8 mouse cellular contexts compared by ENCODE assay signal in the genomic region with DNA sequence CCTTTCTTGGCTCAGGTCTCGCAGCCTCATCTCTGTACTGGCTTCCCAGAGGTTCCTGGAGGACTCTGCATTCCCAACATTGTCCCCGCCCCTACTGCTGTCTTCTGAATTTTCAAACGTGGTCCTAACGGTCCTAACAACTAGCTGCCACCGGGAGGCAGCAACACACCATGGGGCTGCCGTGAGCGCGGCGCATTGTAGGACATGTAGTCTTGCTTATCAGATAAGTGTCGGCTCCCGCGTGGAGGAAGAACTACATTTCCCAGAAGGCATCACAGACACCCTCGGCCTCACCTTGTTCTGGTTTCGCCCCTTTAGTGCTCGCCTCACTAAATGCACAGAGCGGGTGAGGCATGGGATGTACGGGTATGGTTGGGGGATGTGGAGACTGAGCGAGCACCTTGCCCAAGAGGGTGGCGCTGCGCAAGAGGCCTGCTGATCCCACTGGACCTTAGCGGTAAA. TPM values are rescaled to one million over a fixed set of nuclear protein-coding genes. Genes with fewer than 3 reads are reported as not detected.
DNase-seq lines count a peak whose midpoint lies in the region; ATAC-seq and TF ChIP-seq lines count a peak whose summit lies in the region.

No protein-coding gene starts in this region.

- peak overlapping the region; percentile 88 for H3K27ac ChIP-seq in forebrain, embryonic 16.5 days (ENCODE audit: low read length)
- H3K27ac ChIP-seq in layer of hippocampus, adult 2 months: peak overlapping the region; percentile 96
- no peak overlapping the region for H3K27ac ChIP-seq in lung, embryonic 14.5 days (ENCODE audit: low read depth)
- H3K27ac ChIP-seq in olfactory bulb, adult 2 months (ENCODE audit: insufficient read depth, low read depth, low read length): peak overlapping the region; percentile 79
- no peak overlapping the region for H3K27ac ChIP-seq in thymus, adult 2 months (ENCODE audit: control insufficient read depth, insufficient read depth, low read length)

- peak overlapping the region; percentile 69 for H3K4me2 ChIP-seq in forebrain, embryonic 16.5 days (ENCODE audit: low read length)
- H3K4me2 ChIP-seq in lung, embryonic 14.5 days: peak overlapping the region; percentile 67

- peak; percentile 71 for DNase-seq in G1E (ENCODE audit: low spot score)
- DNase-seq in cerebellum, adult 18-20 months: peak; percentile 94 to 98
- peak; percentile 83 to 84 for DNase-seq in heart, postnatal 36 days
- DNase-seq in layer of hippocampus, adult 2 months (ENCODE audit: low spot score in 2 of 2): peak; percentile 93 to 97
- DNase-seq in lung, embryonic 14.5 days: peak; percentile 98
- DNase-seq in thymus, adult 2 months: peak; percentile 89

- peaks cover 9% of the 10 kb centered on the region for H3K4me1 ChIP-seq in G1E (ENCODE audit: insufficient read depth, low read depth, low read length)
- H3K4me1 ChIP-seq in forebrain, embryonic 16.5 days (replicated peaks; ENCODE audit: control insufficient read depth, insufficient read depth, low read length): peaks cover 4% of the 10 kb centered on the region; the same call in 1 of the 2 replicates
- no peaks in the 10 kb centered on the region for H3K4me1 ChIP-seq in lung, embryonic 14.5 days (ENCODE audit: insufficient read depth)
- H3K4me1 ChIP-seq in olfactory bulb, adult 2 months (ENCODE audit: control insufficient read depth, insufficient read depth, low read length): peaks cover 5% of the 10 kb centered on the region; the same call in 1 of the 2 replicates
- peaks cover 2% of the 10 kb centered on the region; the same call in 1 of the 2 replicates for H3K4me1 ChIP-seq in thymus, adult 2 months (replicated peaks; ENCODE audit: control insufficient read depth, insufficient read depth, low read length)

- TF ChIP-seq CTCF in G1E (IDR thresholded peaks at IDR 0.05; ENCODE audit: low read depth, low read length): peak; percentile 37
- TF ChIP-seq CTCF in layer of hippocampus, adult 2 months (conservative IDR thresholded peaks at IDR 0.05): peak; percentile 96
- peak; percentile 95 for TF ChIP-seq CTCF in lung, embryonic 14.5 days (IDR thresholded peaks at IDR 0.05; ENCODE audit: low read depth)
- TF ChIP-seq CTCF in olfactory bulb, adult 2 months (IDR thresholded peaks at IDR 0.05; ENCODE audit: insufficient read depth, low read depth, low read length): peak; percentile 85
- peak; percentile 96 for TF ChIP-seq CTCF in thymus, adult 2 months (IDR thresholded peaks at IDR 0.05; ENCODE audit: borderline replicate concordance, control insufficient read depth, extremely low read depth, insufficient read depth, low read length, poor library complexity)

- under 1% methylated on average over 21 of the region's 21 CpGs for whole genome bisulfite sequencing in forebrain, embryonic 16.5 days
- under 1% methylated on average over 21 of the region's 21 CpGs for WGBS in lung, embryonic 14.5 days
- under 1% methylated on average over 21 of the region's 21 CpGs for WGBS in olfactory bulb, adult 2 months
- WGBS in thymus, adult 2 months: 1% methylated on average over 21 of the region's 21 CpGs

- no peaks in the 10 kb centered on the region for H3K36me3 ChIP-seq in G1E (replicated peaks)
- H3K36me3 ChIP-seq in forebrain, embryonic 16.5 days (ENCODE audit: control insufficient read depth, insufficient read depth): no peaks in the 10 kb centered on the region
- no peaks in the 10 kb centered on the region for H3K36me3 ChIP-seq in lung, embryonic 14.5 days (ENCODE audit: insufficient read depth)
- no peaks in the 10 kb centered on the region for H3K36me3 ChIP-seq in thymus, adult 2 months (ENCODE audit: control insufficient read depth, insufficient read depth, low read length)

- no peaks in the 10 kb centered on the region for H3K9me3 ChIP-seq in G1E (replicated peaks)
- H3K9me3 ChIP-seq in forebrain, embryonic 16.5 days (ENCODE audit: control insufficient read depth, low read length): no peaks in the 10 kb centered on the region
- no peaks in the 10 kb centered on the region for H3K9me3 ChIP-seq in lung, embryonic 14.5 days (ENCODE audit: low read depth, low read length)

- peak overlapping the region; percentile 80 for H3K9ac ChIP-seq in forebrain, embryonic 16.5 days (replicated peaks; ENCODE audit: low read depth, low read length)
- H3K9ac ChIP-seq in lung, embryonic 14.5 days: peak overlapping the region; percentile 44

- peak; percentile 99 for ATAC-seq in G1E (ENCODE audit: extremely low read depth, insufficient number of reproducible peaks, low FRiP score, poor library complexity, severe bottlenecking)
- peak; percentile 100 for ATAC-seq in forebrain, embryonic 16.5 days
- ATAC-seq in lung, embryonic 14.5 days (ENCODE audit: insufficient read depth): peak; percentile 99

- H3K4me3 ChIP-seq in G1E (ENCODE audit: low read depth, low read length): peak overlapping the region; percentile 57; the same call in 1 of the 2 replicates
- peak overlapping the region; percentile 65 for H3K4me3 ChIP-seq in forebrain, embryonic 16.5 days (replicated peaks; ENCODE audit: low read length)
- H3K4me3 ChIP-seq in layer of hippocampus, adult 2 months: peak overlapping the region; percentile 55
- peak overlapping the region; percentile 43 for H3K4me3 ChIP-seq in lung, embryonic 14.5 days (ENCODE audit: low read depth, low read length)
- peak overlapping the region; percentile 59 for H3K4me3 ChIP-seq in olfactory bulb, adult 2 months (ENCODE audit: insufficient read depth, low read depth, low read length)
- H3K4me3 ChIP-seq in thymus, adult 2 months (ENCODE audit: control insufficient read depth, insufficient read depth, low read length): no peak overlapping the region

- peaks cover 6% of the 10 kb centered on the region; the same call in 1 of the 2 replicates for H3K27me3 ChIP-seq in G1E (ENCODE audit: insufficient read depth, low read length)
- no peaks in the 10 kb centered on the region for H3K27me3 ChIP-seq in forebrain, embryonic 16.5 days (replicated peaks; ENCODE audit: control insufficient read depth, insufficient read depth, low read length)
- no peaks in the 10 kb centered on the region for H3K27me3 ChIP-seq in lung, embryonic 14.5 days (ENCODE audit: insufficient read depth, low read length)
- H3K27me3 ChIP-seq in thymus, adult 2 months (ENCODE audit: control insufficient read depth, insufficient read depth, low read length): no peaks in the 10 kb centered on the region

- intact Hi-C loops in heart, postnatal 36 days (cut with DNase I): loop anchor here (1.0 to 2.0 kb wide), 3 partner anchors 59 to 119 kb away; a partner anchor contains a TSS

- peak; percentile 83 for TF ChIP-seq POLR2A in olfactory bulb, adult 2 months (IDR thresholded peaks at IDR 0.05; ENCODE audit: insufficient read depth, low read depth, low read length)
- TF ChIP-seq POLR2A in thymus, adult 2 months (IDR thresholded peaks at IDR 0.05; ENCODE audit: control insufficient read depth, extremely low read depth, insufficient read depth, low read length, poor library complexity): no peak

RNA-seq across cellular contexts. Expression of a gene that starts 11.0 kb away (rescaled TPM):
- total RNA-seq in G1E (2014; fragmentation: Nextera tagmentation) (not detected in 2 replicates), G1E (2017) (0.11 and 0.12 TPM in 2 replicates)
- polyA plus RNA-seq in G1E (2012): not detected in 2 replicates
- 10.4 and 13.4 TPM in 2 replicates for polyA plus RNA-seq in forebrain, embryonic 16.5 days (2015; fragmentation: Nextera tagmentation; extraction: Ambion mirVana)
- 1 to 10 TPM; 1.3 to 1.4 TPM for total RNA-seq in heart, postnatal 36 days (2021)
- total RNA-seq in layer of hippocampus, adult 2 months (2021): 10 to 100 TPM; 32.4 to 34.6 TPM
- polyA plus RNA-seq in lung, embryonic 14.5 days (2014; fragmentation: Nextera tagmentation; extraction: Ambion mirVana): 3.4 and 3.7 TPM in 2 replicates
- not detected in 2 replicates for polyA plus RNA-seq in olfactory bulb, adult 2 months (2012; ENCODE audit: insufficient read depth, insufficient read length, low replicate concordance, missing spikeins)
- polyA plus RNA-seq in thymus, adult 2 months (2012; rRNA removed): 0.78 and 1.1 TPM in 2 replicates

RNA-seq across cellular contexts. Expression of a gene that starts 40.0 kb away (rescaled TPM):
- total RNA-seq in G1E (2014; fragmentation: Nextera tagmentation) (12.9 and 19.6 TPM in 2 replicates), G1E (2017) (92.7 and 101 TPM in 2 replicates)
- polyA plus RNA-seq in G1E (2012): 4.4 and 12.5 TPM in 2 replicates
- 14.0 and 19.1 TPM in 2 replicates for polyA plus RNA-seq in forebrain, embryonic 16.5 days (2015; fragmentation: Nextera tagmentation; extraction: Ambion mirVana)
- 10 to 100 TPM; 22.1 to 22.4 TPM for total RNA-seq in heart, postnatal 36 days (2021)
- total RNA-seq in layer of hippocampus, adult 2 months (2021): 10 to 100 TPM; 26.7 to 32.6 TPM
- polyA plus RNA-seq in lung, embryonic 14.5 days (2014; fragmentation: Nextera tagmentation; extraction: Ambion mirVana): 46.0 and 46.8 TPM in 2 replicates
- polyA plus RNA-seq in olfactory bulb, adult 2 months (2012; ENCODE audit: insufficient read depth, insufficient read length, low replicate concordance, missing spikeins): not detected in 2 replicates
- 273 and 417 TPM in 2 replicates for polyA plus RNA-seq in thymus, adult 2 months (2012; rRNA removed)

RNA-seq across cellular contexts. Expression of a gene that starts 46.1 kb away (rescaled TPM):
- total RNA-seq in G1E (2014; fragmentation: Nextera tagmentation): not detected in 2 replicates
- total RNA-seq in G1E (2017): 2.6 and 3.1 TPM in 2 replicates
- 0.25 and 0.55 TPM in 2 replicates for polyA plus RNA-seq in G1E (2012)
- not detected in 2 replicates for polyA plus RNA-seq in forebrain, embryonic 16.5 days (2015; fragmentation: Nextera tagmentation; extraction: Ambion mirVana)
- total RNA-seq in heart, postnatal 36 days (2021): not detected
- total RNA-seq in layer of hippocampus, adult 2 months (2021): 1 to 10 TPM in 1 of 2 experiments, not detected in 1; 1.5 TPM
- 1.5 and 2.0 TPM in 2 replicates for polyA plus RNA-seq in lung, embryonic 14.5 days (2014; fragmentation: Nextera tagmentation; extraction: Ambion mirVana)
- not detected in 2 replicates for polyA plus RNA-seq in olfactory bulb, adult 2 months (2012; ENCODE audit: insufficient read depth, insufficient read length, low replicate concordance, missing spikeins)
- 212 and 279 TPM in 2 replicates for polyA plus RNA-seq in thymus, adult 2 months (2012; rRNA removed)

RNA-seq across cellular contexts. Expression of a gene that starts 48.0 kb away (rescaled TPM):
- total RNA-seq in G1E (2014; fragmentation: Nextera tagmentation): 3.0 and 4.5 TPM in 2 replicates
- total RNA-seq in G1E (2017): 0.98 and 2.1 TPM in 2 replicates
- 4.8 TPM in 2 replicates for polyA plus RNA-seq in G1E (2012)
- polyA plus RNA-seq in forebrain, embryonic 16.5 days (2015; fragmentation: Nextera tagmentation; extraction: Ambion mirVana): 2.3 and 3.4 TPM in 2 replicates
- under 1 TPM; 0.27 to 0.28 TPM for total RNA-seq in heart, postnatal 36 days (2021)
- total RNA-seq in layer of hippocampus, adult 2 months (2021): 1 to 10 TPM; 2.8 to 3.0 TPM
- polyA plus RNA-seq in lung, embryonic 14.5 days (2014; fragmentation: Nextera tagmentation; extraction: Ambion mirVana): 1.7 and 2.0 TPM in 2 replicates
- not detected in 2 replicates for polyA plus RNA-seq in olfactory bulb, adult 2 months (2012; ENCODE audit: insufficient read depth, insufficient read length, low replicate concordance, missing spikeins)
- polyA plus RNA-seq in thymus, adult 2 months (2012; rRNA removed): 72.8 and 77.4 TPM in 2 replicates

RNA-seq across cellular contexts. Expression of a gene that starts 49.8 kb away (rescaled TPM):
- total RNA-seq in G1E (2014; fragmentation: Nextera tagmentation) (4.1 and 4.3 TPM in 2 replicates), G1E (2017) (8.9 and 11.4 TPM in 2 replicates)
- polyA plus RNA-seq in G1E (2012): 9.2 and 11.7 TPM in 2 replicates
- polyA plus RNA-seq in forebrain, embryonic 16.5 days (2015; fragmentation: Nextera tagmentation; extraction: Ambion mirVana): 18.0 and 19.3 TPM in 2 replicates
- 10 to 100 TPM; 12.0 to 12.5 TPM for total RNA-seq in heart, postnatal 36 days (2021)
- 1 to 10 TPM; 6.7 to 7.3 TPM for total RNA-seq in layer of hippocampus, adult 2 months (2021)
- 21.3 and 22.7 TPM in 2 replicates for polyA plus RNA-seq in lung, embryonic 14.5 days (2014; fragmentation: Nextera tagmentation; extraction: Ambion mirVana)
- not detected in 2 replicates for polyA plus RNA-seq in olfactory bulb, adult 2 months (2012; ENCODE audit: insufficient read depth, insufficient read length, low replicate concordance, missing spikeins)
- 26.9 and 31.7 TPM in 2 replicates for polyA plus RNA-seq in thymus, adult 2 months (2012; rRNA removed)

Comparison
In these comparisons a context has a peak if more than half of its experiments do, and no peak if none do; other contexts are left out.
1. CTCF ChIP-seq: peak in every context shown above with its lines; median percentile 96 in layer of hippocampus, adult 2 months; 96 in thymus, adult 2 months; 95 in lung, embryonic 14.5 days; 85 in olfactory bulb, adult 2 months; 37 in G1E.
2. H3K27ac ChIP-seq: peak in forebrain, embryonic 16.5 days (single experiment), layer of hippocampus, adult 2 months (single experiment) and olfactory bulb, adult 2 months (single experiment); none in lung, embryonic 14.5 days (single experiment) and thymus, adult 2 months (single experiment).
3. RNA of a gene that starts 46.1 kb away (polyA plus RNA-seq): 212 to 279 TPM in thymus, adult 2 months; 1.5 to 2.0 TPM in lung, embryonic 14.5 days, 0.25 to 0.55 TPM in G1E, not detected in forebrain, embryonic 16.5 days and not detected in olfactory bulb, adult 2 months; every median in the first group is over 10 times any median in the second.
4. Peak in every context shown above with its lines, with median percentiles within 50 percentile points of each other: ATAC-seq and DNase-seq.